Mouse (Mus musculus) heart, embryonic 13.5 days (tissue): ENCODE data around the gene Gramd4. TPM values are rescaled to one million over a fixed set of nuclear protein-coding genes. Genes with fewer than 3 reads are reported as not detected.
"Not testable (repeated sequence)": the region's sequence is repeated elsewhere in the genome, so short reads cannot be mapped to it uniquely, and the experiment has no call there.

Experiments used
- ATAC-seq: fragments of 200-750 bp; cut with Nextera tagmentation; 2 replicates; pipeline ENCODE4 v1.8.0; 2017; ENCODE audit warnings: moderate TSS enrichment; ENCODE audit not compliant: insufficient number of reproducible peaks, low FRiP score, low TSS enrichment; ENCODE audit errors: extremely low read depth
- H3K27ac ChIP-seq: fragments of 300-500 bp; sonication (generic); replicated peaks from 2 replicates; pipeline ENCODE4 v1.5.1; 2015; ENCODE audit warnings: moderate library complexity, mild to moderate bottlenecking, inconsistent platforms
- H3K27me3 ChIP-seq: fragments of 300-500 bp; sonication (generic); replicated peaks from 2 replicates; pipeline ENCODE4 v1.6.1; 2015; ENCODE audit warnings: mild to moderate bottlenecking, inconsistent platforms
- H3K36me3 ChIP-seq: fragments of 300-500 bp; sonication (generic); 2 replicates; pipeline ENCODE4 v1.6.1; 2015; ENCODE audit warnings: mild to moderate bottlenecking, inconsistent platforms
- H3K4me1 ChIP-seq: fragments of 300-500 bp; sonication (generic); 2 replicates; pipeline ENCODE4 v1.6.1; 2015; ENCODE audit warnings: inconsistent platforms
- H3K4me2 ChIP-seq: fragments of 300-500 bp; sonication (generic); 2 replicates; pipeline ENCODE4 v1.6.1; 2015; ENCODE audit warnings: inconsistent platforms, mild to moderate bottlenecking, moderate library complexity
- H3K4me3 ChIP-seq: fragments of 300-500 bp; sonication (generic); 2 replicates; pipeline ENCODE4 v1.5.1; 2015; ENCODE audit warnings: moderate library complexity, mild to moderate bottlenecking, inconsistent platforms
- H3K9ac ChIP-seq: fragments of 300-500 bp; sonication (generic); 2 replicates; pipeline ENCODE4 v1.6.1; 2015; ENCODE audit warnings: inconsistent platforms, mild to moderate bottlenecking, moderate library complexity
- H3K9me3 ChIP-seq: fragments of 300-500 bp; sonication (generic); 2 replicates; pipeline ENCODE4 v1.6.1; 2016; ENCODE audit warnings: inconsistent platforms
- WGBS: fragments of 180-500 bp; shearing (Covaris S2); methylation state at CpG from one replicate; pipeline ENCODE4 v1.1.7; 2015; ENCODE audit warnings: mixed read lengths; 5-methylcytosine and 5-hydroxymethylcytosine counted together
- polyA plus RNA-seq: library from polyadenylated mRNA; unstranded; fragments of >200 nt; fragmentation: Nextera tagmentation; extraction: Ambion mirVana; gene quantifications from 2 replicates; pipeline ENCODE4 v1.2.1, GENCODE M21; 2015

Gene Gramd4
- polyA plus RNA-seq, 1 experiment from 2014 or later = 11.9 TPM

DNA sequence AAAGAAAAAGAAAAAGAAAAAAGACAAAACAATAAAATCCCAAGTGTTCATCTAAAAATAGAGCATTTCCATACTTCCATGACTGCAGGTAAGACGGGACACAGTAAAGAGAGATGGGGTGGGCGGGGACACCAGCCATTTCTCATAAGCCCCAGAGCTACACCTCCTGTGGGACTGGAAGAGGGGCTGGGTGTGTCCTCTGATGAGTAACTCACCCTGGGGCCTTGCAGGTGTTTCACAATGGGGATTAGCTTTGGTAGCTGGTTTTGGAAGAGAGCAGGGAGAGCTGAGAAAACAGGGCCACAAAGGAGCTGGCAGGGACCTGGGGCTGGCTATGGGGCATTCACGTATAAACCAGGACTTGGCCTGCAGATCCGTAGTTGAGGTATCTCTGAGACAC is 93.1 kb downstream of the Gramd4 start:
- Histone ChIP-seq H3K4me3 (no peak overlapping the region), H3K4me1 (no peaks in the 10 kb centered on the region), H3K9me3 (no peaks in the 10 kb centered on the region), H3K36me3 (peaks cover 88% of the 10 kb centered on the region), H3K9ac (no peak overlapping the region), H3K27me3 (no peaks in the 10 kb centered on the region), H3K27ac (no peak overlapping the region), H3K4me2 (no peak overlapping the region)
- no peak for ATAC-seq
- WGBS = 78% methylated on average over 4 of the region's 4 CpGs

- Histone ChIP-seq H3K4me2 (no peak overlapping the region), H3K4me1 (no peaks in the 10 kb centered on the region), H3K36me3 (peaks cover 82% of the 10 kb centered on the region), H3K4me3 (no peak overlapping the region), H3K27ac (no peak overlapping the region), H3K27me3 (no peaks in the 10 kb centered on the region), H3K9ac (no peak overlapping the region), H3K9me3 (no peaks in the 10 kb centered on the region)
- ATAC-seq = no peak
- whole genome bisulfite sequencing = 86% methylated on average over 12 of the region's 12 CpGs
Measured at GRCm38 (mm10) chr15:86153481-86153960, 96.0 kb downstream of the Gramd4 start.

GRCm38 (mm10) chr15:86156492-86156891 is 99.0 kb downstream of the Gramd4 start:
- peaks cover 8% of the 10 kb centered on the region for H3K4me1 ChIP-seq
- H3K36me3 ChIP-seq = peaks cover 68% of the 10 kb centered on the region
- no peak overlapping the region for H3K4me2 ChIP-seq
- no peak for ATAC-seq
- 82% methylated on average over 5 of the region's 5 CpGs for WGBS
- H3K27ac ChIP-seq = no peak overlapping the region
- no peak overlapping the region for H3K9ac ChIP-seq
- no peaks in the 10 kb centered on the region for H3K27me3 ChIP-seq
- no peak overlapping the region for H3K4me3 ChIP-seq
- no peaks in the 10 kb centered on the region for H3K9me3 ChIP-seq

DNA sequence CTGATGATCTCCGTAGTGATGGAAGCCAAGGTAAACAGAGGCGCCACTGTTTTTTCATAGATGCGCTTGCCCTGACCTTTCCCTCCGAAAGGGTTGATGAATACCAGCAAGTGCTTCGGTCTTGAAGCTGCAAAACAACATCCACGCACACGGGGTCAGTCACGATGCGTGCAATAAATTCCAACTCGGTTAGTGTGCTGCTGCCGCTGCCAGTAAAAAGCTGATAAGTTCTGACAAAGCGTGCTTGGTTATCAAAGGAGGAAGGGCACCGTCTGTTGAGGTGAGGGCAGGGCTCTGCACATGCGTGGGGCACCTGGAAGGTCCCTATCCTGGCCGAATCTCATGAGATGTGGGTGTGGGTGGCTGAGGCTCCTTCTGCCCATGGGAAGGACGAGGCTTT is 101.6 kb downstream of the Gramd4 start:
- ATAC-seq = no peak

DNA sequence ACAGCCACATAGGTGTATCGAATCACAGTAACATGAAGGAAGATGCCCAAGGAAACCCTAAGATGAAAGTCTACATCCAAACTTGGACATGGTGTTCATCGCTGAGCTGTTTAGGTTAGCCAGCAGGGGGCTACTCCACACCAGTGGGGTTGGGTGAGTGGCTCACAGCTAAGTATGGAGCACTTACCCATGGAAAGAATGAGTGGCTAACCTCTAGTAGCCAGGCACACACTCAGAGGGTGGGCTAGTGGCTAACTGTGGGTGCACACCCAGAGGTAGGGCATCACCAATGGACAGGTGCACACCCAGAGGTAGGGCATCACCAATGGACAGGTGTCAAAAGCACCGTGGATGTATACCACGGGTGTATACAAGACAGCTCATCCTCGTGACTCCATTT is 102.2 kb downstream of the Gramd4 start:
- H3K4me3 ChIP-seq = no peak overlapping the region
- ATAC-seq = no peak
- peaks cover 5% of the 10 kb centered on the region; the same call in 1 of the 2 replicates for H3K9me3 ChIP-seq
- 80% methylated on average over 5 of the region's 5 CpGs for WGBS
- no peak overlapping the region for H3K4me2 ChIP-seq
- no peak overlapping the region for H3K27ac ChIP-seq
- H3K9ac ChIP-seq = no peak overlapping the region
- peaks cover 67% of the 10 kb centered on the region for H3K36me3 ChIP-seq
- H3K4me1 ChIP-seq = peaks cover 8% of the 10 kb centered on the region
- no peaks in the 10 kb centered on the region for H3K27me3 ChIP-seq

More for the DNA sequence above, 101.6 kb downstream of the Gramd4 start:
- peaks cover 8% of the 10 kb centered on the region for H3K4me1 ChIP-seq
- no peak overlapping the region for H3K4me2 ChIP-seq
- H3K36me3 ChIP-seq = peaks cover 68% of the 10 kb centered on the region
- WGBS = 37% methylated on average over 16 of the region's 16 CpGs
- no peak overlapping the region for H3K9ac ChIP-seq
- H3K9me3 ChIP-seq = peaks cover 5% of the 10 kb centered on the region; the same call in 1 of the 2 replicates
- no peak overlapping the region for H3K27ac ChIP-seq
- no peaks in the 10 kb centered on the region for H3K27me3 ChIP-seq
- H3K4me3 ChIP-seq = no peak overlapping the region

DNA sequence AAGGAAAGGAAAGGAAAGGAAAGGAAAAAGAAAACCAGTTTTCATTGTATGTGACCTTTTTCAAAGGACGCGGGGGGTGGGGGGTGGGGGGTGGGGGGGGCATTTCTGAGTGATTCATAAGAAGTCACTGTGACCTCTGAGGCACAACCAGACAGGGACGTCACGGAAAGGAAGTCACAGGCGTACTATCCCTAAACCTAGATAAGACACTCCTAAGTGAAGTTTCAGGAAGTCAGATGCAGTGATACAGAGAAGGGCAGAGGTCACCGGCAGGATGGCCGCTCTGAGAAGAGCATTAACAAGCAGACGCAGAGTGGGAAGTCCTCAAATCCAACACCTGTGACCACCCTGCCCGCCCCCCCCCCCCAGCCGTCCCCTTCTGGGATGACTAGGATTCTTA is 103.4 kb downstream of the Gramd4 start:
- Histone ChIP-seq H3K27ac (no peak overlapping the region), H3K4me3 (no peak overlapping the region), H3K36me3 (peaks cover 66% of the 10 kb centered on the region), H3K4me1 (peaks cover 8% of the 10 kb centered on the region), H3K9ac (no peak overlapping the region), H3K4me2 (no peak overlapping the region), H3K27me3 (no peaks in the 10 kb centered on the region), H3K9me3 (peaks cover 5% of the 10 kb centered on the region; the same call in 1 of the 2 replicates)
- 45% methylated on average over 10 of the region's 10 CpGs for WGBS
- ATAC-seq = no peak

- ATAC-seq, H3K4me2 ChIP-seq, H3K27me3 ChIP-seq, H3K9ac ChIP-seq, H3K9me3 ChIP-seq, H3K27ac ChIP-seq, H3K4me3 ChIP-seq, H3K4me1 ChIP-seq: not testable (repeated sequence)
- peaks cover 62% of the 10 kb centered on the region for H3K36me3 ChIP-seq
- WGBS = 95% methylated on average over 3 of the region's 3 CpGs
Measured at GRCm38 (mm10) chr15:86161800-86162199, 104.3 kb downstream of the Gramd4 start.

- no peaks in the 10 kb centered on the region for H3K27me3 ChIP-seq
- H3K4me3 ChIP-seq = no peak overlapping the region
- WGBS = 78% methylated on average over 21 of the region's 21 CpGs
- no peak overlapping the region for H3K9ac ChIP-seq
- peaks cover 45% of the 10 kb centered on the region for H3K36me3 ChIP-seq
- H3K9me3 ChIP-seq = peaks cover 5% of the 10 kb centered on the region; the same call in 1 of the 2 replicates
- no peak; the same call in 1 of the 2 replicates for ATAC-seq
- H3K4me1 ChIP-seq = peaks cover 21% of the 10 kb centered on the region
- H3K27ac ChIP-seq = no peak overlapping the region
- no peak overlapping the region for H3K4me2 ChIP-seq
Measured at GRCm38 (mm10) chr15:86164718-86165345, 107.3 kb downstream of the Gramd4 start.

GRCm38 (mm10) chr15:86165811-86166590 is 108.5 kb downstream of the Gramd4 start:
- Histone ChIP-seq H3K9me3 (peaks cover 5% of the 10 kb centered on the region; the same call in 1 of the 2 replicates), H3K27ac (no peak overlapping the region), H3K27me3 (no peaks in the 10 kb centered on the region), H3K9ac (no peak overlapping the region), H3K36me3 (peaks cover 45% of the 10 kb centered on the region), H3K4me1 (peaks cover 32% of the 10 kb centered on the region), H3K4me3 (no peak overlapping the region), H3K4me2 (no peak overlapping the region)
- WGBS = 83% methylated on average over 24 of the region's 24 CpGs
- ATAC-seq = no peak

- Histone ChIP-seq H3K4me3 (no peak overlapping the region), H3K9me3 (no peaks in the 10 kb centered on the region), H3K27ac (no peak overlapping the region), H3K36me3 (peaks cover 34% of the 10 kb centered on the region), H3K27me3 (no peaks in the 10 kb centered on the region), H3K9ac (no peak overlapping the region), H3K4me1 (peaks cover 43% of the 10 kb centered on the region), H3K4me2 (no peak overlapping the region)
- 89% methylated on average over 7 of the region's 7 CpGs for WGBS
- no peak for ATAC-seq
Measured at GRCm38 (mm10) chr15:86167032-86167655, 109.6 kb downstream of the Gramd4 start.

DNA sequence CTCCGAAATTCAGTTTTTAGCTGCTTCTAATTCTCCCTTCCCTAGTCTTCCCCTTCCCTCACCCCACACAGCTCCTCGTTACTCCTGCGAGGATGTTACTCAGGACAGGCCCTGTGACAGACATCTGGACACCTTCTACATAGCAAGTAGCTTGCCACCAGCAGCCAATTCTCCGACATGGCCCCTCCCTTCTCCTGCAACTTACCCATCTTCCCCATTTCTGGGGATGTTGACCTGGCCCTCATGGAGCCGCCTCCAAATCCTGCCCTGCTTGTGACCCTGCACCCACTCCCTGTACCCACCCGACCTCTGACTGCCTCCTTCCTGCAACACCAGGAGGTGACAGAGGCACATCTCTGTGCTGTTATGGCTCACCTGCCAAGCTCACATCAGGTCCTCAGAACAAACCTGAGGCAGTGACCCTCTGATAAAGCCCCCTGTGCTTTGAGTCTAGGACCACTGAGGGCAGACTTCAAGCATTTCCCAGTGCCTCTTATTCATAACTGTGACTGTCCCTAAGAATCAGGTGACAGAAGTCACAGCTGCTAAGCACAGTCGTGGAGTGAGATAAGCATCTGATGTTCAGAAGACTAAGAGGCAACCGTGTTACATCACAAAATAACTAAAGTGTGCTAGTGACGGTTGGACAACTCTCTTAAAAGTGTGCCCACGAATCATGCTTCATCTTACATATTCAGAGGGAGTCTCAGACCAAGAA is 110.5 kb downstream of the Gramd4 start:
- Histone ChIP-seq H3K27ac (peak overlapping the region; percentile 66), H3K9ac (no peak overlapping the region)

More for the DNA sequence above, 110.5 kb downstream of the Gramd4 start:
- H3K4me2 ChIP-seq = no peak overlapping the region
- 66% methylated on average over 10 of the region's 10 CpGs for WGBS
- H3K36me3 ChIP-seq = peaks cover 26% of the 10 kb centered on the region
- no peaks in the 10 kb centered on the region for H3K27me3 ChIP-seq
- no peak overlapping the region for H3K4me3 ChIP-seq
- H3K4me1 ChIP-seq = peaks cover 51% of the 10 kb centered on the region
- no peak for ATAC-seq
- no peaks in the 10 kb centered on the region for H3K9me3 ChIP-seq
